ENCODE assay signal across 9 mouse cellular contexts in genomic region chr4:137277166-137277513, GRCm38 (mm10). TPM values are rescaled to one million over a fixed set of nuclear protein-coding genes. Genes with fewer than 3 reads are reported as not detected.
DNase-seq lines count a peak whose midpoint lies in the region; ATAC-seq and TF ChIP-seq lines count a peak whose summit lies in the region.
"Had no signal": no experiment of that assay in that cellular context is flagged by ENCODE, and none has a peak within 500 bp of the region (broad histone marks: within the 10 kb centered on the region; RNA-seq: fewer than 3 reads in every experiment).

Wnt4 (plus strand) TSS chr4:137277489.

- WGBS in heart, embryonic 10.5 days, result 8% methylated on average over 41 of the region's 45 CpGs
- WGBS in lung, postnatal 0 days, result 3% methylated on average over 11 of the region's 45 CpGs
- WGBS in small intestine, adult 2 months, result 3% methylated on average over 44 of the region's 45 CpGs

- H3K9me3 ChIP-seq in heart, embryonic 10.5 days, result no peaks in the 10 kb centered on the region
- no peaks in the 10 kb centered on the region for H3K9me3 ChIP-seq in lung, postnatal 0 days (ENCODE audit: low read length)

- 0 out of 2 replicates have a peak within 1 kb of the TSS, but pooled peaks have one; percentile 56 for H3K27ac ChIP-seq in cortical plate, adult 2 months (ENCODE audit: insufficient read depth, low read length)
- peak within 1 kb of the TSS; percentile 80 for H3K27ac ChIP-seq in heart, embryonic 10.5 days
- no peak within 1 kb of the TSS for H3K27ac ChIP-seq in lung, postnatal 0 days (ENCODE audit: low read length)
- H3K27ac ChIP-seq in small intestine, adult 2 months (ENCODE audit: insufficient read depth, low read depth, low read length), result no peak within 1 kb of the TSS

- TF ChIP-seq POLR2A in cortical plate, adult 2 months (IDR thresholded peaks at IDR 0.05; ENCODE audit: extremely low read depth, insufficient read depth, low read length), result no peak
- no peak for TF ChIP-seq POLR2A in small intestine, adult 2 months (IDR thresholded peaks at IDR 0.05; ENCODE audit: low read depth, low read length)

- no peaks in the 10 kb centered on the region for H3K36me3 ChIP-seq in heart, embryonic 10.5 days
- H3K36me3 ChIP-seq in lung, postnatal 0 days (ENCODE audit: insufficient read depth, low read length), result no peaks in the 10 kb centered on the region
- H3K36me3 ChIP-seq in small intestine, adult 2 months (ENCODE audit: control insufficient read depth, insufficient read depth, low read length), result no peaks in the 10 kb centered on the region
- H3K36me3 ChIP-seq: G1E had no signal

- TF ChIP-seq CTCF in cortical plate, adult 2 months (IDR thresholded peaks at IDR 0.05; ENCODE audit: extremely low read depth, insufficient read depth, low read length), result no peak
- TF ChIP-seq CTCF in lung, postnatal 0 days (IDR thresholded peaks at IDR 0.05), result no peak
- no peak for TF ChIP-seq CTCF in small intestine, adult 2 months (IDR thresholded peaks at IDR 0.05; ENCODE audit: extremely low read depth, insufficient read length, insufficient replicate concordance, low read depth, low read length)

- peak within 1 kb of the TSS; percentile 75 for H3K4me2 ChIP-seq in lung, postnatal 0 days (replicated peaks; ENCODE audit: low read depth, low read length)

- H3K27me3 ChIP-seq in heart, embryonic 10.5 days (ENCODE audit: insufficient read depth, poor library complexity, severe bottlenecking), result peaks cover 83% of the 10 kb centered on the region
- peaks cover 60% of the 10 kb centered on the region for H3K27me3 ChIP-seq in lung, postnatal 0 days (replicated peaks; ENCODE audit: insufficient read depth, low read length)
- peaks cover 35% of the 10 kb centered on the region for H3K27me3 ChIP-seq in small intestine, adult 2 months (ENCODE audit: control insufficient read depth, insufficient read depth, low read length)

- H3K4me1 ChIP-seq in cortical plate, adult 2 months (ENCODE audit: control insufficient read depth, insufficient read depth, low read length), result no peaks in the 10 kb centered on the region
- H3K4me1 ChIP-seq in heart, embryonic 10.5 days, result peaks cover 40% of the 10 kb centered on the region
- no peaks in the 10 kb centered on the region for H3K4me1 ChIP-seq in lung, postnatal 0 days (ENCODE audit: insufficient read depth, low read depth, low read length)
- H3K4me1 ChIP-seq in small intestine, adult 2 months (ENCODE audit: control insufficient read depth, insufficient read depth, insufficient read length, low read length), result peaks cover 7% of the 10 kb centered on the region; the same call in 1 of the 2 replicates

- ATAC-seq in lung, postnatal 0 days, result peak; percentile 61

- no peak within 1 kb of the TSS for H3K9ac ChIP-seq in lung, postnatal 0 days (replicated peaks; ENCODE audit: low read depth)

- DNase-seq in kidney, adult 18-20 months, result peak; percentile 43
- no peak for DNase-seq in kidney, adult 9 months
- DNase-seq in heart, embryonic 10.5 days (ENCODE audit: low spot score), result no peak
- DNase-seq in kidney, postnatal 10 days, result peak; percentile 87
- DNase-seq in lung, postnatal 0 days (ENCODE audit: low spot score), result peak; percentile 49
- no peak for DNase-seq in adipocyte (ENCODE audit: low spot score)

- peak within 1 kb of the TSS; percentile 40 for H3K4me3 ChIP-seq in cortical plate, adult 2 months (ENCODE audit: insufficient read depth, low read length)
- peak within 1 kb of the TSS; percentile 70 for H3K4me3 ChIP-seq in heart, embryonic 10.5 days
- H3K4me3 ChIP-seq in lung, postnatal 0 days (ENCODE audit: low read depth, low read length), result peak within 1 kb of the TSS; percentile 41
- peak within 1 kb of the TSS; percentile 60 for H3K4me3 ChIP-seq in small intestine, adult 2 months (ENCODE audit: low read depth, low read length)

- no peak for TF ChIP-seq EP300 in lung, postnatal 0 days (IDR thresholded peaks at IDR 0.05)

RNA-seq across cellular contexts. Expression of gene Wnt4, which starts in this region (rescaled TPM):
- 12.3 and 12.8 TPM in 2 replicates for polyA plus RNA-seq in cortical plate, adult 2 months (2012; rRNA removed)
- 0.96 and 0.98 TPM in 2 replicates for polyA plus RNA-seq in heart, embryonic 10.5 days (2016; fragmentation: Nextera tagmentation; extraction: Ambion mirVana)
- 2.1 and 2.2 TPM in 2 replicates for polyA plus RNA-seq in lung, postnatal 0 days (2015; fragmentation: Nextera tagmentation; extraction: Ambion mirVana)
- 6.0 and 6.9 TPM in 2 replicates for polyA plus RNA-seq in small intestine, adult 2 months (2012; rRNA removed)
- polyA plus RNA-seq: G1E had no signal

Comparison
In these comparisons a context has a peak if more than half of its experiments do, and no peak if none do; other contexts are left out.
1. DNase-seq: peak in kidney, adult 18-20 months (single experiment), kidney, postnatal 10 days (single experiment) and lung, postnatal 0 days (single experiment); none in kidney, adult 9 months (single experiment), heart, embryonic 10.5 days (single experiment) and adipocyte (single experiment).
2. H3K27ac ChIP-seq: peak in cortical plate, adult 2 months (single experiment) and heart, embryonic 10.5 days (single experiment); none in lung, postnatal 0 days (single experiment) and small intestine, adult 2 months (single experiment).
3. Peak in every context shown above with its lines, with median percentiles within 50 percentile points of each other: H3K4me3 ChIP-seq.